Mouse (Mus musculus): ENCODE results near the gene Tnpo3.

GRCm38 (mm10) chr6:29535316-29535715 is 74.4 kb downstream of the Tnpo3 start:
- TF ChIP-seq CTCF (conservative IDR thresholded peaks at IDR 0.05; ENCODE audit: low read length) (no peak), POU5F1 (IDR thresholded peaks at IDR 0.05; ENCODE audit: borderline replicate concordance, low read length) (no peak)

All from E14TG2a.4 (cell line).